Mouse (Mus musculus): ENCODE results near the gene Ddx23.

DNA sequence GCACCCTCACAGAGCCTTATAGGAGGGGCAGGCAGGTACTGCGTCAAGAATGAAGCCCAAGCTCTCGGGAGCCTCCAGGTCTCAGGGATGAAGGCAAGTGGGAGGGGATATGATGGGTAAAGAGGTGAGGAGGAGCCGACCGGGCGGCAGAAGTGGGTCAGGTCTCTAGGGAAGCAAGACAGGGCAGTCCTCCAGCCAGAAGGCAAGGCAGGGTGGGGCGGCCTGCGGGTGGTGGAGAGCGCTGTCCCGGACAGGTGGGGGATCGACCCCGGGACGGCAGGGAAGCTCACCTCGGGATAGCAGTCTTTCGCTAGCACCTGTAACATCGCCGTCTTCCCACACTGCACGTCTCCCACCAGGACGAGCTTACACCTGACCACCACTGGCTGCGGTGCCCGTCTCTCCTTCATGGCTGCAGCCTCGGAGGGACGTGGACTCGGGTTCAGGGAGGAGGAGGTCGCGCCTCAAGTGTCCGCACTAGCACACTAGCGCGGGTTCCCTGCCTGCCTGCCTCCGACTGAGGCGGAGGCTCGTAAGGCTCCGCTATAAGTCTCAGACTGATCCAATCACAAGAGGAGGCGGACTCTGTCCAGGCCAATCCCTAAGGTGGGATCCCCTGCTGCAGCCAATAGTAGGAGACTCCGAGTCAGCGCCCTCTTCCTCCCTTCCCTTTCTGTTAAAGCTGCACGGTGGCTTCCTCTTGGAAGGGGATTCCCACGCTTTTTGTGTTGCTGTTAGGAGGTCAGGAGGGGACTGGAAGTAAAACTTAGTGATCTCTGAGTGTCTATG, 14.4 kb upstream of the Ddx23 start, which contains the start of gene Rnd1:
- TF ChIP-seq POLR2A (IDR thresholded peaks at IDR 0.05; ENCODE audit: borderline replicate concordance, control insufficient read depth, low read depth, low read length) (peak; percentile 95), CTCF (IDR thresholded peaks at IDR 0.05; ENCODE audit: control insufficient read depth, insufficient read depth, low read length) (no peak)

Data from bone marrow, adult 2 months (tissue).